Mouse (Mus musculus): ENCODE measurements around the gene Msantd3. TPM values are rescaled to one million over a fixed set of nuclear protein-coding genes. Genes with fewer than 3 reads are reported as not detected.

Msantd3 gene
- polyA plus RNA-seq, 1 experiment from 2014 or later = 26.7 TPM

DNA sequence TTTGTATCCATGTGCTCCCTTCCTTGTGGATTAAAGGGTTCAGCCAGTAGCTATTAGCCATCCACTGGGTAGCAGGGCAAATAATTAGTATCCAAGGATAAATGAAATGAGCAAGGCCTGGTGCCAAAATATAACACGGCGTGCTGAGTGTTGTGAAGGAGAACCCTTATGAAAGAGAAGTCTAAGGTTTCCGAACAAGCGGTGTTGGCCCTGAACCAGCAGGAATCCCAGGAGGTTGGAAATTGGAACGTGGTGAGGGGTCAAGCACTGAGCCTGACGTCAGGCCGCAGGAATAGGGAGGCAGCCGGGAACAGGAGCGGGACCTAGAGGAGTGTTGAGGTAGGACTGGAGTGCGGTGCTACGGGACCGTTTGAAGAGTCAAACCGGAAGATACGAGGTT lies 19.9 kb downstream of the Msantd3 start:
- no peak overlapping the region for H3K4me2 ChIP-seq (ENCODE audit: low read length)
- 0 out of 4 replicates have a peak, but pooled peaks cover 0 to under 1% of the 10 kb centered on the region in 2 experiments for H3K4me1 ChIP-seq (ENCODE audit: control insufficient read depth in 2 of 2, insufficient read depth in 2 of 2, low read length in 2 of 2)
- no peaks in the 10 kb centered on the region for H3K9me3 ChIP-seq (ENCODE audit: control insufficient read depth, low read length)
- H3K36me3 ChIP-seq (ENCODE audit: control insufficient read depth, insufficient read depth, low read length) = peaks cover 56% of the 10 kb centered on the region
- H3K4me3 ChIP-seq (ENCODE audit: control insufficient read depth in 1 of 2, insufficient read depth in 1 of 2, low read depth in 1 of 2, low read length in 2 of 2) = no peak overlapping the region
- ATAC-seq (ENCODE audit: insufficient number of reproducible peaks, insufficient read depth, low FRiP score, low read depth) = no peak
- H3K27me3 ChIP-seq (ENCODE audit: control insufficient read depth, insufficient read depth, low read length) = no peaks in the 10 kb centered on the region
- 85% methylated on average over 14 of the region's 14 CpGs for WGBS
- H3K9ac ChIP-seq (ENCODE audit: low read length) = no peak overlapping the region
- no peak overlapping the region for H3K27ac ChIP-seq (replicated peaks in 1 of 2; ENCODE audit: control insufficient read depth in 1 of 2, insufficient read depth in 1 of 2, low read depth in 2 of 2, low read length in 2 of 2)

GRCm38 (mm10) chr4:48561824-48562223 lies 22.1 kb downstream of the Msantd3 start:
- no peak overlapping the region for H3K4me3 ChIP-seq (ENCODE audit: control insufficient read depth in 1 of 2, insufficient read depth in 1 of 2, low read depth in 1 of 2, low read length in 2 of 2)
- H3K9ac ChIP-seq (ENCODE audit: low read length) = no peak overlapping the region
- ATAC-seq (ENCODE audit: insufficient number of reproducible peaks, insufficient read depth, low FRiP score, low read depth) = no peak
- peaks cover 50% of the 10 kb centered on the region for H3K36me3 ChIP-seq (ENCODE audit: control insufficient read depth, insufficient read depth, low read length)
- WGBS = 94% methylated on average over 8 of the region's 8 CpGs
- H3K27ac ChIP-seq (replicated peaks in 1 of 2; ENCODE audit: control insufficient read depth in 1 of 2, insufficient read depth in 1 of 2, low read depth in 2 of 2, low read length in 2 of 2) = no peak overlapping the region
- H3K4me1 ChIP-seq (ENCODE audit: control insufficient read depth in 2 of 2, insufficient read depth in 2 of 2, low read length in 2 of 2) = 0 out of 4 replicates have a peak, but pooled peaks cover 0 to 8% of the 10 kb centered on the region in 2 experiments
- H3K27me3 ChIP-seq (ENCODE audit: control insufficient read depth, insufficient read depth, low read length) = no peaks in the 10 kb centered on the region
- H3K9me3 ChIP-seq (ENCODE audit: control insufficient read depth, low read length) = no peaks in the 10 kb centered on the region
- H3K4me2 ChIP-seq (ENCODE audit: low read length) = no peak overlapping the region

GRCm38 (mm10) chr4:48564962-48565361 lies 25.2 kb downstream of the Msantd3 start:
- no peak overlapping the region for H3K27ac ChIP-seq (replicated peaks in 1 of 2; ENCODE audit: control insufficient read depth in 1 of 2, insufficient read depth in 1 of 2, low read depth in 2 of 2, low read length in 2 of 2)
- no peak for ATAC-seq (ENCODE audit: insufficient number of reproducible peaks, insufficient read depth, low FRiP score, low read depth)
- no peak overlapping the region for H3K9ac ChIP-seq (ENCODE audit: low read length)
- H3K9me3 ChIP-seq (ENCODE audit: control insufficient read depth, low read length) = no peaks in the 10 kb centered on the region
- H3K4me2 ChIP-seq (ENCODE audit: low read length) = no peak overlapping the region
- peaks cover 41% of the 10 kb centered on the region for H3K36me3 ChIP-seq (ENCODE audit: control insufficient read depth, insufficient read depth, low read length)
- H3K27me3 ChIP-seq (ENCODE audit: control insufficient read depth, insufficient read depth, low read length) = no peaks in the 10 kb centered on the region
- H3K4me1 ChIP-seq (ENCODE audit: control insufficient read depth in 2 of 2, insufficient read depth in 2 of 2, low read length in 2 of 2) = peaks cover 2 to 15% of the 10 kb centered on the region in 2 experiments; a peak in 2 of 4 replicates
- H3K4me3 ChIP-seq (ENCODE audit: control insufficient read depth in 1 of 2, insufficient read depth in 1 of 2, low read depth in 1 of 2, low read length in 2 of 2) = no peak overlapping the region

DNA sequence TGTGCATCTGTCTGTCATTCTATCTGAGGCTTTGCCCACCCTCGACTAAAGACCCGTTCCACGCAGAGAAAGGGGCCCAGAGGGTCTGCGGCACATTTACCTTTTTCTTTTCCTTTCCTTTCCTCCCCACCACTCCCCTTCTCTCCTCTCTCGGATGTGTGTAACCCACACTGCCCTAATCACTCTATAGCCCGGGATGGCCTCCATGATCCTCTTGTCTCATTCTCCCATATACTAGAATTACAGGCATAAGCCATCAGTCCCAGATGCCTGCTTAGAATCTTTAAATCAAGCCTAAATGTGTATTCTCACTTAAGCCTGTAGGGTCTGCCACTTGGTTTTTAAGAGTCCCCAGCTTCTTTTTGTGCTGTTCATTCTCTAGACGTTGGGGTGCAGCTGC lies 36.6 kb downstream of the Msantd3 start:
- Histone ChIP-seq H3K9me3 (ENCODE audit: control insufficient read depth, low read length) (no peaks in the 10 kb centered on the region), H3K4me3 (ENCODE audit: control insufficient read depth in 1 of 2, insufficient read depth in 1 of 2, low read depth in 1 of 2, low read length in 2 of 2) (no peak overlapping the region), H3K4me1 (ENCODE audit: control insufficient read depth in 2 of 2, insufficient read depth in 2 of 2, low read length in 2 of 2) (peaks cover 2 to 6% of the 10 kb centered on the region in 2 experiments; a peak in 2 of 4 replicates), H3K4me2 (ENCODE audit: low read length) (no peak overlapping the region), H3K36me3 (ENCODE audit: control insufficient read depth, insufficient read depth, low read length) (no peaks in the 10 kb centered on the region), H3K27ac (replicated peaks in 1 of 2; ENCODE audit: control insufficient read depth in 1 of 2, insufficient read depth in 1 of 2, low read depth in 2 of 2, low read length in 2 of 2) (no peak overlapping the region), H3K9ac (ENCODE audit: low read length) (no peak overlapping the region), H3K27me3 (ENCODE audit: control insufficient read depth, insufficient read depth, low read length) (no peaks in the 10 kb centered on the region)
- 87% methylated on average over 7 of the region's 7 CpGs for WGBS
- ATAC-seq (ENCODE audit: insufficient number of reproducible peaks, insufficient read depth, low FRiP score, low read depth) = no peak

DNA sequence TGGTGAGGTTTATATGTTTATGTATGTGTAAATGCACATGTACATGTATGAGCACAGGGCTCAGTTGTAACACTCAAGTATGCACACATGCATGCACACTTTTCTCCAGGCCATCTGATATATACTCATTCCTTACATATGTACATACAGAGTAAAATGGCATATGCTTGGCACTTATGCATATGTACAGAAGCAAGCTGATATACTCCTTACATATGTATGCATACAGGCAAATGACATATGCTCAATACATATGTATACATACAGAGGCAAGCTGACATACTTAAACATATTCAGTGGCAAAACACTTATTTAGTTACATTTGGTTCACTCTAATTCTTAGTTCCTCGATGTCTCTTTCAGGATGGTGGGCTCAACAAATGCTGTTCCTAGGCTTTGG lies 38.1 kb downstream of the Msantd3 start:
- Histone ChIP-seq H3K36me3 (ENCODE audit: control insufficient read depth, insufficient read depth, low read length) (no peaks in the 10 kb centered on the region), H3K27ac (replicated peaks in 1 of 2; ENCODE audit: control insufficient read depth in 1 of 2, insufficient read depth in 1 of 2, low read depth in 2 of 2, low read length in 2 of 2) (no peak overlapping the region), H3K4me1 (ENCODE audit: control insufficient read depth in 2 of 2, insufficient read depth in 2 of 2, low read length in 2 of 2) (peaks cover 2 to 6% of the 10 kb centered on the region in 2 experiments; a peak in 2 of 4 replicates), H3K4me2 (ENCODE audit: low read length) (no peak overlapping the region), H3K9me3 (ENCODE audit: control insufficient read depth, low read length) (no peaks in the 10 kb centered on the region), H3K9ac (ENCODE audit: low read length) (no peak overlapping the region; the same call in 1 of the 2 replicates), H3K4me3 (ENCODE audit: control insufficient read depth in 1 of 2, insufficient read depth in 1 of 2, low read depth in 1 of 2, low read length in 2 of 2) (no peak overlapping the region), H3K27me3 (ENCODE audit: control insufficient read depth, insufficient read depth, low read length) (no peaks in the 10 kb centered on the region)
- 90% methylated on average over 1 of the region's 1 CpGs for WGBS
- ATAC-seq (ENCODE audit: insufficient number of reproducible peaks, insufficient read depth, low FRiP score, low read depth) = no peak

DNA sequence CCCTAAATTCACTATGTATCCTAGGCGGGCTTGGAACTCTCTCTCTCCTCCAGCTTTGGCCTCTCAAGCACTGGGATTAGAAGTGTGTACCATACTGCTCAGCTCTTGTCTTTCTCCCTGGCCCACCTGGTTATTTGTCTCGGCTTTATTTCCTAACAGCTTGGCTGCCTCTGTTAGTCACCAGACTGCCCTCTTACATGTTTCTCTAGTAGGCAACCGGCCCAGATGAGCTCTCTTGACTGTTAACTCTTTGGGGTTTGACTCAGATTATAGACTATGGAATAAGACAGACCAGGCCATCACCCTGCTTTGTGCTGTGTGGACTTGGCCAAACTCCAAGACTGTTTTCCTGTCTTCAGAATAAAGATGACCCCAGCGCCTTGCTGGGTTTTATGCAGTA lies 38.7 kb downstream of the Msantd3 start:
- no peak for ATAC-seq (ENCODE audit: insufficient number of reproducible peaks, insufficient read depth, low FRiP score, low read depth)
- Histone ChIP-seq H3K4me3 (ENCODE audit: control insufficient read depth in 1 of 2, insufficient read depth in 1 of 2, low read depth in 1 of 2, low read length in 2 of 2) (no peak overlapping the region), H3K36me3 (ENCODE audit: control insufficient read depth, insufficient read depth, low read length) (no peaks in the 10 kb centered on the region), H3K27me3 (ENCODE audit: control insufficient read depth, insufficient read depth, low read length) (no peaks in the 10 kb centered on the region), H3K27ac (replicated peaks in 1 of 2; ENCODE audit: control insufficient read depth in 1 of 2, insufficient read depth in 1 of 2, low read depth in 2 of 2, low read length in 2 of 2) (no peak overlapping the region), H3K4me1 (ENCODE audit: control insufficient read depth in 2 of 2, insufficient read depth in 2 of 2, low read length in 2 of 2) (peaks cover 2 to 6% of the 10 kb centered on the region in 2 experiments; a peak in 2 of 4 replicates), H3K9ac (ENCODE audit: low read length) (peak overlapping the region; percentile 1; the same call in 1 of the 2 replicates), H3K9me3 (ENCODE audit: control insufficient read depth, low read length) (no peaks in the 10 kb centered on the region), H3K4me2 (ENCODE audit: low read length) (no peak overlapping the region)
- 37% methylated on average over 4 of the region's 4 CpGs for WGBS

- Histone ChIP-seq H3K4me2 (ENCODE audit: low read length) (no peak overlapping the region), H3K9ac (ENCODE audit: low read length) (no peak overlapping the region)
- 47% methylated on average over 6 of the region's 6 CpGs for WGBS
Measured at GRCm38 (mm10) chr4:48579475-48580110, 39.9 kb downstream of the Msantd3 start.

DNA sequence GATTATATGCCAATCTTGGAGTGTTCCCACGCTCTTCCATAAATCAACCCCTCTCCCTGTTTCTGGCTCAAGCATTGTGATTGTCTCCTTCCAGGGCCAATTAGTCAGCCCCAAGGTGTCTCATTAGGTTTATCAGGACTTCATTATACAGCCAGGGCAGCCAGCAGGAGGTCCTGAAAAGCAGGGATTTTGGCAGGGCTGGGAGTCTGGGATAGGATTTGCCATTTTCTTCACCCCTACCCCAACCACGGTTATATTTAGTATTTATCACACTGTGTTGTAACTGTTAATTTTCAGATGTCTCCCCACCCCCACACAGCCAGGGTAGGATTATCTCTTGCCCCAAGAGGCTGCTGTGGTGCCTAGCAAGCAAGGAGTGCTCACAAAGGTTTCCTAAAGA lies 41.5 kb downstream of the Msantd3 start:
- H3K27ac ChIP-seq (replicated peaks in 1 of 2; ENCODE audit: control insufficient read depth in 1 of 2, insufficient read depth in 1 of 2, low read depth in 2 of 2, low read length in 2 of 2) = no peak overlapping the region
- no peak overlapping the region for H3K4me2 ChIP-seq (ENCODE audit: low read length)
- H3K36me3 ChIP-seq (ENCODE audit: control insufficient read depth, insufficient read depth, low read length) = no peaks in the 10 kb centered on the region
- no peaks in the 10 kb centered on the region for H3K9me3 ChIP-seq (ENCODE audit: control insufficient read depth, low read length)
- no peak for ATAC-seq (ENCODE audit: insufficient number of reproducible peaks, insufficient read depth, low FRiP score, low read depth)
- no peaks in the 10 kb centered on the region for H3K27me3 ChIP-seq (ENCODE audit: control insufficient read depth, insufficient read depth, low read length)
- no peak overlapping the region for H3K4me3 ChIP-seq (ENCODE audit: control insufficient read depth in 1 of 2, insufficient read depth in 1 of 2, low read depth in 1 of 2, low read length in 2 of 2)
- 25% methylated on average over 2 of the region's 2 CpGs for WGBS
- H3K4me1 ChIP-seq (ENCODE audit: control insufficient read depth in 2 of 2, insufficient read depth in 2 of 2, low read length in 2 of 2) = peaks cover 2 to 4% of the 10 kb centered on the region in 2 experiments; a peak in 2 of 4 replicates
- no peak overlapping the region for H3K9ac ChIP-seq (ENCODE audit: low read length)

More at GRCm38 (mm10) chr4:48579475-48580110, 39.9 kb downstream of the Msantd3 start:
- H3K4me1 ChIP-seq (ENCODE audit: control insufficient read depth in 2 of 2, insufficient read depth in 2 of 2, low read length in 2 of 2) = peaks cover 2 to 4% of the 10 kb centered on the region in 2 experiments; a peak in 2 of 4 replicates
- no peaks in the 10 kb centered on the region for H3K27me3 ChIP-seq (ENCODE audit: control insufficient read depth, insufficient read depth, low read length)
- H3K27ac ChIP-seq (replicated peaks in 1 of 2; ENCODE audit: control insufficient read depth in 1 of 2, insufficient read depth in 1 of 2, low read depth in 2 of 2, low read length in 2 of 2) = no peak overlapping the region
- H3K4me3 ChIP-seq (ENCODE audit: control insufficient read depth in 1 of 2, insufficient read depth in 1 of 2, low read depth in 1 of 2, low read length in 2 of 2) = no peak overlapping the region
- ATAC-seq (ENCODE audit: insufficient number of reproducible peaks, insufficient read depth, low FRiP score, low read depth) = no peak
- no peaks in the 10 kb centered on the region for H3K36me3 ChIP-seq (ENCODE audit: control insufficient read depth, insufficient read depth, low read length)
- H3K9me3 ChIP-seq (ENCODE audit: control insufficient read depth, low read length) = no peaks in the 10 kb centered on the region
